Mouse (Mus musculus): Measurements from ENCODE around the gene Asxl2. TPM values are rescaled to one million over a fixed set of nuclear protein-coding genes. Genes with fewer than 3 reads are reported as not detected.
"Not testable (repeated sequence)": the region's sequence is repeated elsewhere in the genome, so short reads cannot be mapped to it uniquely, and the experiment has no call there.

Gene Asxl2
- polyA plus RNA-seq, 1 experiment from 2014 or later: 16.0 TPM

DNA sequence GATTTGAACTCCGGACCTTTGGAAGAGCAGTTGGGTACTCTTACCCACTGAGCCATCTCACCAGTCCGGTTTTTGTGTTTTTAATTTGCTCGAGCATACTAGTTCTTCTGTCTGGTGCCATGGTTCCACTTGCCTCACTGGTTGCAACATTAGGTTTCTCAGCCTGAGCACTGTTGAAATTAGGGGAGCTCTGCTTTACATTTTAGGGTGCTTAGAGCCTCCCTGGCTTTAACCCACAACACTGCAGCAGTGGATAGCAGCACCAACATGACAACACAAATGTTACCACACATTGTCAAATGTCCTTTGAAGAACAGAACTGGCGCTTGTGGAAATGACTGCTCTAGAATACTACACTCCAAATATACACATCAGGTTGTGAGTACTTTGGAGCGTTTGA is 98.9 kb downstream of the Asxl2 start:
- no peak for ATAC-seq (ENCODE audit: low FRiP score, low read depth)
- Histone ChIP-seq H3K9ac (no peak overlapping the region), H3K4me1 (no peaks in the 10 kb centered on the region), H3K27ac (no peak overlapping the region), H3K4me2 (replicated peaks) (no peak overlapping the region), H3K27me3 (replicated peaks) (no peaks in the 10 kb centered on the region), H3K4me3 (no peak overlapping the region), H3K9me3 (no peaks in the 10 kb centered on the region), H3K36me3 (no peaks in the 10 kb centered on the region)
- WGBS: 91% methylated on average over 5 of the region's 5 CpGs

- not testable (repeated sequence) for ATAC-seq (ENCODE audit: low FRiP score, low read depth); H3K4me3 ChIP-seq; H3K27ac ChIP-seq; H3K9ac ChIP-seq; H3K27me3 ChIP-seq (replicated peaks); H3K9me3 ChIP-seq; H3K36me3 ChIP-seq; H3K4me1 ChIP-seq; H3K4me2 ChIP-seq (replicated peaks)
- WGBS: 95% methylated on average over 1 of the region's 1 CpGs
Measured at GRCm38 (mm10) chr12:3535446-3535845, 108.8 kb downstream of the Asxl2 start.

DNA sequence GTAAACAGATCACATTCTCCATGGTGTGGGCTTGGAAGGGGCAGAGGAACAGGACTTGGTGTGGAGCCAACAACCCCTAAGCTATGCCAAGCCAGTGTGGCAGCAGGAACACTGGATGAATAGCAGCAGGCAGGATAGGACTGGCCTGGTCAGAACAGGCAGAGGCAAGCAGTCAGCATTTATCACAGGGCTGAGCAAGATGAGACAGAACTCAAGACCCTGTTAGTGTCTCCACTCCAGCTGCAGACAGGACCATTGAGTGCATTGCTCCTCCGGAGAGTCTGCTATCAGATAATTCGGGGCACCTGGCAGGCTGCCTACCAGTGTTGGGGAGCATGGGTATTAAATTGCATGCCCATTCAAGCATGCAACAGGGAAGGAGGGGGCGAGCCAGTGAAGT is 111.0 kb downstream of the Asxl2 start:
- Histone ChIP-seq H3K9me3 (no peaks in the 10 kb centered on the region), H3K27me3 (replicated peaks) (no peaks in the 10 kb centered on the region), H3K4me2 (replicated peaks) (no peak overlapping the region), H3K9ac (no peak overlapping the region), H3K36me3 (no peaks in the 10 kb centered on the region), H3K4me3 (no peak overlapping the region), H3K4me1 (no peaks in the 10 kb centered on the region), H3K27ac (no peak overlapping the region)
- no peak for ATAC-seq (ENCODE audit: low FRiP score, low read depth)
- WGBS: 81% methylated on average over 3 of the region's 3 CpGs

- Histone ChIP-seq H3K4me1 (no peaks in the 10 kb centered on the region), H3K9ac (no peak overlapping the region), H3K4me2 (replicated peaks) (no peak overlapping the region), H3K27me3 (replicated peaks) (no peaks in the 10 kb centered on the region), H3K36me3 (no peaks in the 10 kb centered on the region), H3K9me3 (no peaks in the 10 kb centered on the region), H3K4me3 (no peak overlapping the region), H3K27ac (no peak overlapping the region)
- ATAC-seq (ENCODE audit: low FRiP score, low read depth): no peak
- WGBS: 78% methylated on average over 1 of the region's 1 CpGs
Measured at GRCm38 (mm10) chr12:3538036-3538435, 111.4 kb downstream of the Asxl2 start.

DNA sequence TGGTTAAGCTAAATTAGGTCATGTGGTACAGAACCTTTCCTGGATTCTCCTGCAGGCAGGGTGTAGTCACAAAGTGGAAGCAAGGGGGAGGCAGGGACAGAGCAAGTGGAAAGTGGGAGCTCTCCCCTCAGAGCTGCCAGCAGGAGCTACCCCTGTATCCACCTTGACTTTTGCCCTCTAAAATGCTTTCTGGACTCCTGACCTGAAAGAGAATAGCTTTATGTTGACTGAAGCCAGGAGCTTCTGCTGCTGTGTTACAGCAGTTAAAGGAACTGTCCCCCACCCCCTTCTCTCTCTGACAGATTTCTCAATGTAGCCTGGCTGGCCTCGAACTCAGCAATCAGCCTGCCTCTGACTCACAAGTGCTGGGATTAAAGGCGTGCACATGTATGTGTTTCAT is 112.9 kb downstream of the Asxl2 start:
- no peak for ATAC-seq (ENCODE audit: low FRiP score, low read depth)
- Histone ChIP-seq H3K4me3 (no peak overlapping the region), H3K36me3 (no peaks in the 10 kb centered on the region), H3K9ac (no peak overlapping the region), H3K27ac (no peak overlapping the region), H3K4me1 (no peaks in the 10 kb centered on the region), H3K9me3 (no peaks in the 10 kb centered on the region), H3K4me2 (replicated peaks) (no peak overlapping the region), H3K27me3 (replicated peaks) (no peaks in the 10 kb centered on the region)
- WGBS: 78% methylated on average over 2 of the region's 2 CpGs

- Histone ChIP-seq H3K4me2 (replicated peaks) (no peak overlapping the region), H3K27ac (no peak overlapping the region), H3K27me3 (replicated peaks) (no peaks in the 10 kb centered on the region), H3K9ac (no peak overlapping the region), H3K36me3 (no peaks in the 10 kb centered on the region), H3K4me3 (no peak overlapping the region), H3K4me1 (no peaks in the 10 kb centered on the region), H3K9me3 (no peaks in the 10 kb centered on the region)
- ATAC-seq (ENCODE audit: low FRiP score, low read depth): no peak
- 90% methylated on average over 7 of the region's 7 CpGs for WGBS
Measured at GRCm38 (mm10) chr12:3540871-3541270, 114.2 kb downstream of the Asxl2 start.

DNA sequence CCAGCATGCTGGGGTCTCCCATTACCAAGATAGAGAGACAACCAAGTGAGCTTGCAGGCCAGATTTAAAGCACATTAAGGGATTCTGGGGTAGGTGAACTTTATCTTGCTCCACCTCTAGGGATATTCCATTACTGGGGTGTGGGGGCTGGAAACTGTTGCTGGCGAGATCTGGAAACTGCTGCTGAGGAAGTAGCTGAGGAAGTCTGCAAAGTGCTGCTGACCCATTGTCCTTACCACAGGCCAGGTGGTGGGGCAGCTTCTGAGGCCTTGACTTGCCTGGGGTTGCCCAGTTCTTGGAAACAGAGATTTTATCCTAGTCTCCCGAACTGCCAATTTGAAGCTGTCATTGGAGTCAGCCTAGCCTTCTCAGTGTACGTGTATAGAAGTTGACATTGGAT is 118.8 kb downstream of the Asxl2 start:
- no peak overlapping the region for H3K9ac ChIP-seq
- H3K4me3 ChIP-seq: no peak overlapping the region
- no peak overlapping the region for H3K27ac ChIP-seq
- 83% methylated on average over 3 of the region's 3 CpGs for WGBS
- H3K36me3 ChIP-seq: no peaks in the 10 kb centered on the region
- H3K4me2 ChIP-seq (replicated peaks): no peak overlapping the region
- no peaks in the 10 kb centered on the region for H3K27me3 ChIP-seq (replicated peaks)
- H3K9me3 ChIP-seq: no peaks in the 10 kb centered on the region
- peaks cover 3% of the 10 kb centered on the region; the same call in 1 of the 2 replicates for H3K4me1 ChIP-seq
- no peak for ATAC-seq (ENCODE audit: low FRiP score, low read depth)

GRCm38 (mm10) chr12:3546121-3546658 is 119.5 kb downstream of the Asxl2 start:
- H3K9me3 ChIP-seq: no peaks in the 10 kb centered on the region
- no peak overlapping the region for H3K9ac ChIP-seq
- no peak overlapping the region for H3K4me3 ChIP-seq
- H3K27me3 ChIP-seq (replicated peaks): no peaks in the 10 kb centered on the region
- no peak for ATAC-seq (ENCODE audit: low FRiP score, low read depth)
- H3K27ac ChIP-seq: no peak overlapping the region
- no peak overlapping the region for H3K4me2 ChIP-seq (replicated peaks)
- 53% methylated on average over 4 of the region's 4 CpGs for WGBS
- H3K4me1 ChIP-seq: peaks cover 3% of the 10 kb centered on the region; the same call in 1 of the 2 replicates
- no peaks in the 10 kb centered on the region for H3K36me3 ChIP-seq

DNA sequence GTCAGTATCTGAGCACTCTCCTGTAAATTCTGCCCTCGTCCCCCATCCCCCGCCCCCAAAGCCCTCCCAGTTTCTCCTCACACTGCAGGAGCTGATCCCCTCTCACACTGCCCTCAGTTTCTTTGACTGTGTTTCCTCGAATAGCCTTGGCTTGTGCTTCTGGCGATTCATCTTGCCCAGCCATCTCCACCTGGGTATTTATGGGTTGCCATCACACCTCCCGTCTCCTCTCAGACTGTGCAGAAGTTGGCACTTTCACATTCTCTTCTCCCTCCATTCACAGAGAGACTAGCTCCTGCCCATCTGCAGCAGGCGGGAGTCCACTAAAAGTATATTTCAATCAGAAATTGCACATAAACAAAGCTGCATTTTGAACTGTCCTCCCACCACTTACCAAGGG is 120.1 kb downstream of the Asxl2 start:
- no peaks in the 10 kb centered on the region for H3K9me3 ChIP-seq
- no peaks in the 10 kb centered on the region for H3K27me3 ChIP-seq (replicated peaks)
- no peak overlapping the region for H3K27ac ChIP-seq
- 47% methylated on average over 6 of the region's 6 CpGs for WGBS
- no peak overlapping the region for H3K9ac ChIP-seq
- no peak overlapping the region for H3K4me3 ChIP-seq
- ATAC-seq (ENCODE audit: low FRiP score, low read depth): no peak
- H3K4me1 ChIP-seq: peaks cover 3% of the 10 kb centered on the region; the same call in 1 of the 2 replicates
- H3K36me3 ChIP-seq: no peaks in the 10 kb centered on the region
- H3K4me2 ChIP-seq (replicated peaks): no peak overlapping the region

DNA sequence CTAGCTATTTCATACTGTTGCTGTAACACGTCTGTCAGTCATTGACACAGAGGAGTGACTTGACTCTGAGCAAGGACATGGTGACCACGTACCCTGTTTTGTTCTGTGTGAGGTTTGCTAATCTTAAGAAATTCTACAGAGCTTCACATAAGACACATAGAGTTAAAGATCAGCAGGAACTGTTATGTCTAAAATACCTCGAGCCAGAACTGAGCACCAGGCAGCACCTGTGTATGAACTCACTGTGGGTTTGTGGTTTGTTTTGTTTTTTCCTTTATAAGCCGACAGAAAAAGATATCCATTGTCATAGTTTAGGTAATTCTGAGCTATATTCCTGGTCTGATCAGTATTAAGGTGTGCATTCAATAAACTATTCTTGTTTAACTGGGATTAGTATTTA is 120.8 kb downstream of the Asxl2 start:
- Histone ChIP-seq H3K4me2 (replicated peaks) (no peak overlapping the region), H3K27me3 (replicated peaks) (no peaks in the 10 kb centered on the region), H3K4me3 (no peak overlapping the region), H3K9ac (no peak overlapping the region), H3K9me3 (no peaks in the 10 kb centered on the region), H3K36me3 (no peaks in the 10 kb centered on the region), H3K4me1 (peaks cover 3% of the 10 kb centered on the region; the same call in 1 of the 2 replicates), H3K27ac (no peak overlapping the region)
- WGBS: 72% methylated on average over 4 of the region's 4 CpGs
- ATAC-seq (ENCODE audit: low FRiP score, low read depth): no peak

DNA sequence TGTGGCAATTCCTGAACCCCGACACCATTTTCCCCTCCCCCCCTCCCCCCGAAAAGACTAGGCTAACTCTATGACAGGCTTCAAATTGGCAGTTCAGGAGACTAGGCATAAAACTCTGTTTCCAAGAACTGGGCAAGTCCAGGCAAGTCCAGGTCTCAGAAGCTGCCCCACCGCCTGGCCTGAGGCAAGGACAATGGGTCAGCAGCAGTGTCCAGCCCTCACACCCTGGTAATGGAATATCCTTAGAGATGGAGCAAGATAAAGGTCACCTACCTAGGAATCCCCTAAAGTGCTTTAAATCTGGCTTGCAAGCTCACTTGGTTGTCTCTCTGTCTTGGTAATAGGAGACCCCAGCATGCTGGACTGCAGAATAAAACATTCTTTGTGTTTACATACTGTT is 121.3 kb downstream of the Asxl2 start:
- 75% methylated on average over 3 of the region's 3 CpGs for WGBS
- H3K4me1 ChIP-seq: peaks cover 3% of the 10 kb centered on the region; the same call in 1 of the 2 replicates
- H3K27ac ChIP-seq: no peak overlapping the region

DNA sequence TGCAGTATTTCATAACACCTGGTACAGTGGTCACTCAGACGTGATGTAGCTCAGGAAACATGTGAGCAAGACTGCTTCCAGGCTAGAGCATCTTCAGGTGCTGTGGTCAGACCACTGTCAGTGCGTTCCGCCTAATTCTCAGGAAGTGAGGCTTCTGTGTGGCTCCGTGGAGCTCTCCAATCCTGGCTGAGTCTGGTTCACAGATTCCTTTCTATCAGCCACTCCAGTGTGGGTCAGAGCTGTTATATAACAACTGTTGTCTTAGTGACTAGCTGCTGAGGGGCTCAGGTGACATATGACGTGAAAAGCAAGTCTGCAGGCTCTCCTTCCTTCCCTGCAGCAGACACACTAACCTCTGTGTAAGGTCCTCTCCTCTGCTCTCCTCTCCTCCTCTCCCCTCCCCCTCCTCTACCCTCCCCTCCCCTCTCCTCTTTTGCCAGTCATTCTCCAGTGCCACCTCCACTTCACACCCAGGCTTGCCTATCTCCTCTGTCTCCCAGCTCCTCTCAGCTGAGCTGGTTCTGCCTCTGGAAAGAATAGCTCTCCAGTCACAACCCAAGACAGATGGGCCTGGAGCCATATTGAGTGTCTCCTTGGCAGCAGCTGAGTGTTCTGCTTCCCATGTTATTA is 122.0 kb downstream of the Asxl2 start:
- Histone ChIP-seq H3K27ac (no peak overlapping the region), H3K4me1 (peaks cover 3% of the 10 kb centered on the region; the same call in 1 of the 2 replicates), H3K27me3 (replicated peaks) (no peaks in the 10 kb centered on the region), H3K9me3 (no peaks in the 10 kb centered on the region), H3K36me3 (no peaks in the 10 kb centered on the region), H3K9ac (no peak overlapping the region), H3K4me3 (no peak overlapping the region), H3K4me2 (replicated peaks) (no peak overlapping the region)
- WGBS: 60% methylated on average over 5 of the region's 5 CpGs
- no peak for ATAC-seq (ENCODE audit: low FRiP score, low read depth)

More for the DNA sequence above, 121.3 kb downstream of the Asxl2 start:
- Histone ChIP-seq H3K36me3 (no peaks in the 10 kb centered on the region), H3K4me2 (replicated peaks) (no peak overlapping the region), H3K27me3 (replicated peaks) (no peaks in the 10 kb centered on the region), H3K9ac (no peak overlapping the region), H3K9me3 (no peaks in the 10 kb centered on the region), H3K4me3 (no peak overlapping the region)
- no peak for ATAC-seq (ENCODE audit: low FRiP score, low read depth)

- Histone ChIP-seq H3K27ac (no peak overlapping the region), H3K9me3 (no peaks in the 10 kb centered on the region), H3K27me3 (replicated peaks) (no peaks in the 10 kb centered on the region), H3K4me3 (no peak overlapping the region), H3K36me3 (no peaks in the 10 kb centered on the region), H3K9ac (no peak overlapping the region), H3K4me2 (replicated peaks) (peak overlapping the region; percentile 31; the same call in 1 of the 2 replicates), H3K4me1 (peaks cover 3% of the 10 kb centered on the region; the same call in 1 of the 2 replicates)
- WGBS: 10% methylated on average over 13 of the region's 13 CpGs
- no peak for ATAC-seq (ENCODE audit: low FRiP score, low read depth)
Measured at GRCm38 (mm10) chr12:3550280-3550679, 123.6 kb downstream of the Asxl2 start.

All from neural tube, embryonic 12.5 days (tissue).